Mouse (Mus musculus): Measurements from ENCODE around the gene Mup16.
"Not testable (repeated sequence)": the region's sequence is repeated elsewhere in the genome, so short reads cannot be mapped to it uniquely, and the experiment has no call there.

Gene Mup16

DNA sequence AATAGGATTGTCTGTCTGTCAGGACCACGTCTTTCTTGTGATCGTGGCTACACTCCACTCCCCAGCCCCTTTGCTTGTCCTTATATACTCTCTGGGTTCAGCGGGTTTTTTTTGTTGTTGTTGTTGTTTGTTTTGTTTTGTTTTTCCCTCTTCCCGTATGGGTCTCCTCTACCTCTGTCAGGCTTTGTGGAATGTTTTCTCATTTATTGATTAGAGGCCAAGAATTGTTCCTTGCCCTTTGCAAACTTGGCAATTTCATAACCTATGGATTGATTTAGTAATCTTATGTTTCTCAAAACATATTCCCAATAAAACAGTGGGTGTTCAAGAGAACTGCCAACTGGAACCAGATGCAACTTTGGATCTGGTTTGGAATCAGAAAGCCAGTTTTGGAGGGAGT, at the start of gene Mup16:
Gene Mup16, minus strand, starts transcription at position 101 of the 400 bp plus-strand sequence.
- POLR2A ChIA-PET, CTCF ChIA-PET: not testable (repeated sequence)

DNA sequence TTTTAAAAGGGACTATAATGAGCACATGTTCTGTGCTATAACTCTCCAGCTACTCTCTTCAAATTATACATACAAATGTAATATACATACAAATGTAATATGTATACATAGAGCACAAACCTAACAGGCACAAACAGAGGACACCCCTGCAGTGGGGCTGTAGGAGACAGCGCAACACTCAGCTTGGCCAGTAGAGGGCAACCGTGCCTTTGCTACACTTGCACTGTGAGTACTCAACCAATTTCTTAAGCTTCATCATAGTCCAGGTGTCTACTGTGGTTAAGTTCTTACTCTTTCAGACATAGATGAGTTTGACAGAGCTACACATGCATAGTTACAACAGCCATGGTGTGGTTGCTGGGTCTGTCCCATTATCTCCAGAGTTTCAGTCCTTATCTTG, 36.6 kb upstream of the Mup16 start:
- CTCF ChIA-PET: not testable (repeated sequence)

More for the DNA sequence above, 36.6 kb upstream of the Mup16 start:
- POLR2A ChIA-PET: not testable (repeated sequence)

Measured in embryonic stem cell, embryonic (primary cell).